Mouse (Mus musculus) macrophage (primary cell): ENCODE results near the gene Gm49321. TPM values are rescaled to one million over a fixed set of nuclear protein-coding genes. Genes with fewer than 3 reads are reported as not detected.

Experiments
- H3K27ac ChIP-seq: fragments of 350-480 bp; formaldehyde crosslinking; 2 replicates; pipeline ENCODE4 v1.9.0; 2021
- H3K36me3 ChIP-seq: fragments of 350-480 bp; formaldehyde crosslinking; 2 replicates; pipeline ENCODE4 v1.9.0; 2021; ENCODE audit errors: inconsistent target
- H3K4me3 ChIP-seq: fragments of 350-480 bp; formaldehyde crosslinking; 2 replicates; pipeline ENCODE4 v1.9.0; 2021; ENCODE audit errors: inconsistent target
- H3K79me2 ChIP-seq: fragments of 350-480 bp; formaldehyde crosslinking; 2 replicates; pipeline ENCODE4 v1.9.0; 2021; ENCODE audit errors: inconsistent target
- WGBS: methylation state at CpG from one replicate; pipeline ENCODE4 v1.1.7; 2026; ENCODE audit warnings: inconsistent platforms; ENCODE audit not compliant: missing documents; 5-methylcytosine and 5-hydroxymethylcytosine counted together
- polyA plus RNA-seq: library from polyadenylated mRNA; stranded (reverse); fragments of 250-400 nt; gene quantifications from 3 replicates; pipeline ENCODE4 v1.2.4, GENCODE M21; 2018; ENCODE audit warnings: inconsistent platforms

Gm49321 gene
- polyA plus RNA-seq, 1 experiment from 2014 or later, result not detected

DNA sequence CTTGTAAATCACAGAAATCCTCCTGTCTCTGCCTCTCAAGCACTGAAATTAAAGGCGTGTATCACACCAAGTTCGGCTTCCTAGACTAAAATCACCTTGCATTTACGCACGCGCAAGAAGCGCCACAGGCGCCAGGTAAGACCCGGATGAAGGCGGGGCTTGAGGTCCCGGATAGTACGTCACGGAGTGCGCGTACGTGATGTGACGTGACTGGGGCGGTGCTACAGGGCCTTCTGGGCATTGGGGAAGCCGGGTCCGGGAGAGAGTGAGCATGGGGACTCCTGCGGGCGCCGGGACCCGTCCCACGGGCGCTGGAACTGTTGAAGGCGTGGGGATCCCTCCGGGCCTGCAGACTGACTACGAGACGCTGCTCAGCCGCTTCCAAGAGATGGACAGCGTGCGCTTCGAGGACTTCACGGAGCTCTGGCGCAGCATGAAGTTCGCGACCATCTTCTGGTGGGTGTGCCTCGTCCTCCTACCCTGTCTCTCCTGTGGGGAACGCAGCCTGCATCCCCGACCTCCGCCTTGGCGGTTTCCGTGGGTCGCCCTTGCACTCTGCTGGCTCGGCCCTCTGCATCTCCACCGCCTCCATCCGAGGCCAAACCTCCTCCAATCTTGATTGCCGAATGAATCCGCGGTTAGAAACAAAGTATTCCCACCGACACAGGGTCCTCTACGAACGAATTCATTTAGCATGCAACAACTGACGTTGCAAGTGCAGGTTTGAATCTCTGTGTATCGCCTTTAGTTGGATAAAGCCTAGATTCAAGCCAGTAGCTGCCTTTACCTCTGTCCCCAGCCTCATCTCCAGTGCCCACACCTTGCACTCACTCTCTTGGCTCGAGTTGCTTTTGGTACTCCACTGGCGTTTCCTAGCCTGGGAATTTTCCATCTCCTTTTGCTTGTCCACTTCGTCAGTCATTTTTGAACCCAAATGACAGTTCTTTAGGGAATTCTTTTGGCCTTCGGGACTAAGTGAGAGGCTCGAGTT lies 27.1 kb downstream of the Gm49321 start, which contains the start of gene Snapc1:
Gene Snapc1 (plus strand): TSS at position 191 of the 991 bp plus-strand sequence.
- H3K27ac ChIP-seq, result peak within 1 kb of the TSS; percentile 35
- 1% methylated on average over 58 of the region's 60 CpGs for WGBS
- H3K79me2 ChIP-seq, result peaks cover 25% of the 10 kb centered on the region
- H3K4me3 ChIP-seq, result peak within 1 kb of the TSS; percentile 94
- H3K36me3 ChIP-seq, result peaks cover 15% of the 10 kb centered on the region; the same call in 1 of the 2 replicates

- H3K27ac ChIP-seq, result no peak overlapping the region
- peaks cover 25% of the 10 kb centered on the region for H3K79me2 ChIP-seq
- H3K4me3 ChIP-seq, result no peak overlapping the region
- H3K36me3 ChIP-seq, result peaks cover 58% of the 10 kb centered on the region
- 96% methylated on average over 8 of the region's 8 CpGs for WGBS
These were observed 31.7 kb downstream of the Gm49321 start for GRCm38 (mm10) chr12:73969142-73969541.

GRCm38 (mm10) chr12:73974584-73974983 lies 37.1 kb downstream of the Gm49321 start:
- Histone ChIP-seq H3K36me3 (peaks cover 74% of the 10 kb centered on the region), H3K27ac (no peak overlapping the region), H3K4me3 (no peak overlapping the region), H3K79me2 (no peaks in the 10 kb centered on the region)
- 95% methylated on average over 6 of the region's 6 CpGs for WGBS

DNA sequence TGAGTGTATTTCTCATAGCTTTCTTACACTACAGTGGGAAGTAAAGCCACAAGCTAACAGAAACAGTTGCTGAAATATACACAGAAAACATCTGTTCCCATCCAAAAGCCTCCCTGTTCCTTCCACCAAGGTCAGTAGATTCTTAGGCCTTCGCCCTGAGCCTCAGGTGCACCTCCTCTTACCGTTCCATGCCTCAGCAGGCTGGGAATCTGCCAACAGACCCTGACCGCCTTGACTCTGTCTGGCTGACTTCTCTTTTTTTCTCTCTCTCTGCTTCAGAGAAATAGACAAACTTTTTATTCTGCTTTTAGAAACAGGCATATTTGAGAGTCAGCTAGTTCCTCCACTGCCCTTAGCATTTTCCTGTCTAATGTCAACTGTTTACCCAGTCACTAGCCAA lies 40.7 kb downstream of the Gm49321 start:
- Histone ChIP-seq H3K27ac (no peak overlapping the region), H3K4me3 (no peak overlapping the region)
- WGBS, result 42% methylated on average over 3 of the region's 3 CpGs

DNA sequence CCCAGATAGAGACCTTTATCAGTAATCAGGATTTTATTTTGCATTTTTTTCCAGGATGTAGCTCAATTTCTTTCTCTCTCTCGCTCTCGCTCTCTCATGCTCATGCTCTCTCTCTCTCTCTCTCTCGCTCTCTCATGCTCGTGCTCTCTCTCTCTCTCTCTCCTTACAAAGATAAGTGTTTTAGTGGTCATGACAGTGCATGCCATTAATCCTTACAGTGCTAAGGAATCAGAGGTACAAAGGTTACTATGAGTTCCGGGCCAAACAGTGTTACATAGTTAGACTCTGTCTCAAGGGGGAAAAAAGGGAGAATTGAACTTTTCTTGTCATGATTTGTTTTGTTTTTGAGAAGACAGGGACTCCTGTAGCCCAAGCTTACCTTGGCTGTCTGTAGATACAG lies 42.2 kb downstream of the Gm49321 start:
- peaks cover 54% of the 10 kb centered on the region for H3K36me3 ChIP-seq
- no peak overlapping the region for H3K27ac ChIP-seq
- 99% methylated on average over 5 of the region's 5 CpGs for WGBS
- no peaks in the 10 kb centered on the region for H3K79me2 ChIP-seq
- no peak overlapping the region for H3K4me3 ChIP-seq

More for the DNA sequence above, 40.7 kb downstream of the Gm49321 start:
- no peaks in the 10 kb centered on the region for H3K79me2 ChIP-seq
- H3K36me3 ChIP-seq, result peaks cover 59% of the 10 kb centered on the region

GRCm38 (mm10) chr12:73982533-73982932 lies 45.1 kb downstream of the Gm49321 start:
- Histone ChIP-seq H3K36me3 (peaks cover 46% of the 10 kb centered on the region), H3K4me3 (no peak overlapping the region)
- 97% methylated on average over 14 of the region's 14 CpGs for WGBS

DNA sequence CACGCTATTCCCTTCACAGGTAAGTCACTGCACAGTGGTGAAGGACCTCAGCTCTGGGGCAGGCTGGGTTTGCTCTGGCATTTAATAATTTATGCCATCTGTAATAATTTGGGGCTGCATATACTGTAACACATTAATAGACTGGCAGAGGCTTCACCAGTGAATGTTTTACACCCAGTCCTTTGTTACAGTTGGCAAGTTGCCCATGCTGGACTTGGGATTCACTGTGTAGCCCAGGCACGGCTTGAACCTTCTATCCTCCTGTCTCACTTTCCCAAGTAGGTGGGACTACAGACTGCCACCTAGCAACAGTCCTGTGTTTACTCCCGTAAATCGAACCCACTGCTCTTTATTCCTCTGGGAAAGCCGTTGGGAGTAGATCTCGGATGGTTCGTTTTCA lies 48.8 kb downstream of the Gm49321 start:
- Histone ChIP-seq H3K4me3 (no peak overlapping the region), H3K79me2 (no peaks in the 10 kb centered on the region), H3K27ac (no peak overlapping the region), H3K36me3 (peaks cover 24% of the 10 kb centered on the region)
- WGBS, result 96% methylated on average over 7 of the region's 7 CpGs

More at GRCm38 (mm10) chr12:73982533-73982932, 45.1 kb downstream of the Gm49321 start:
- no peaks in the 10 kb centered on the region for H3K79me2 ChIP-seq
- H3K27ac ChIP-seq, result no peak overlapping the region

GRCm38 (mm10) chr12:73988393-73989008 lies 51.0 kb downstream of the Gm49321 start:
- Histone ChIP-seq H3K27ac (no peak overlapping the region), H3K4me3 (no peak overlapping the region), H3K36me3 (peaks cover 14% of the 10 kb centered on the region), H3K79me2 (no peaks in the 10 kb centered on the region)
- WGBS, result 85% methylated on average over 4 of the region's 4 CpGs

DNA sequence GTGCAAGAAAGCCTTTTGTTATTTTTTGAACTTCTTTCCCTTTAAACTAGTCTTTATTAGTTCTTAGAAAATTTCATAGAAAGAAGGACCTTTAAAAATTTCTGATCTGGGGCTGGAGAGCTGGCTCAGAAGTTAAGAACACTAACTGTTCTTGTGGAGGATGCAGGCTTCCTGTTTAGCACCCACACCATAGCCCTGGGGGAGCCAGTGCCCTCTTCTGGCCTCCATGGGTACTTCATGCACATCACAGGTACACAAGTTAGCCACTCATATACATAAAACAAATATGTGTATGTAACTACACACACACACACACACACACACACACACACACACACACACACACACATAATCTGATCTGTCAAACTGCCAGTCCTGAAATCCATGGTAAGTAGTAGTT lies 52.1 kb downstream of the Gm49321 start:
- Histone ChIP-seq H3K79me2 (no peaks in the 10 kb centered on the region), H3K36me3 (peaks cover 8% of the 10 kb centered on the region), H3K27ac (no peak overlapping the region), H3K4me3 (no peak overlapping the region)

DNA sequence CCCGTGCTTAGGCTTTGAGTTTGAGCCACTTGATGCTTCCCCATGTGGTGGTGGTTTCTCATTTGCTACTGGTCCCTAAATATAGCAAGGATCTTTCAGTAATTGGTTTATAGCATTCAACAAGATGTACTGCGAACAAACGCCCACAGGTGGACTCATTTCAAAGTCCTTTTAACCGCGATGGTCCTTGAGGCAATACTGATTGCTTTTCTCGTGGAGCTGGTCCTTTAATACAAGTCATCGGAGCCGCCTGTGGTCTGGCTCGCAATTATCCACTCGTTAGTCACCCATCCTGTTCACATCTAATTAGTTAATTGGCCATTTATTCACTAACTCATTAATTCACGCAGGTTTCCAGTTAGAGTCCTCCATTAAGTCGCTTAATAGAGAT lies 59.4 kb downstream of the Gm49321 start:
- H3K4me3 ChIP-seq, result no peak overlapping the region
- 76% methylated on average over 12 of the region's 12 CpGs for WGBS
- H3K79me2 ChIP-seq, result no peaks in the 10 kb centered on the region
- no peaks in the 10 kb centered on the region for H3K36me3 ChIP-seq
- H3K27ac ChIP-seq, result no peak overlapping the region

- Histone ChIP-seq H3K4me3 (no peak within 1 kb of the TSS), H3K36me3 (no peaks in the 10 kb centered on the region), H3K27ac (no peak within 1 kb of the TSS), H3K79me2 (no peaks in the 10 kb centered on the region)
- 9% methylated on average over 27 of the region's 67 CpGs for WGBS
These were observed 60.1 kb downstream of the Gm49321 start, which contains the start of gene Syt16 for GRCm38 (mm10) chr12:73997297-73998127. Syt16 (plus strand) TSS chr12:73997661.

DNA sequence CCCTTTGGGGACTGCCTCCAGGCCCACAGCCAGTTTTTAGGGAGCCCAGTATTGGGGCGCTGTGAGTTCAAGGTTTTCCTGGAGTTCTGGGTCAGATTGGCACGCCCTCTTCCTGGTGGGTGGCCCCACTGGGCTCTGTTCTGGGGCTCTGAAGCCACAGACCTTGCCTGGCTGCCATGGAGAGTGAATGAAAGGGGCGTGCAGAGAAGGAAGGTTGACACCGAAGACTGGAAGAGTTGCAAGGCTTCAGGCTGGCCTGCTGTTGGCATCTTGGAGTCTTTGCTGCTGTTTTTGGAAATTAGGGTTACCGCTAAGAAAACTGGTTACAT lies 60.6 kb downstream of the Gm49321 start:
- no peaks in the 10 kb centered on the region for H3K79me2 ChIP-seq
- H3K36me3 ChIP-seq, result no peaks in the 10 kb centered on the region
- H3K4me3 ChIP-seq, result no peak overlapping the region
- WGBS, result 33% methylated on average over 5 of the region's 5 CpGs
- no peak overlapping the region for H3K27ac ChIP-seq

DNA sequence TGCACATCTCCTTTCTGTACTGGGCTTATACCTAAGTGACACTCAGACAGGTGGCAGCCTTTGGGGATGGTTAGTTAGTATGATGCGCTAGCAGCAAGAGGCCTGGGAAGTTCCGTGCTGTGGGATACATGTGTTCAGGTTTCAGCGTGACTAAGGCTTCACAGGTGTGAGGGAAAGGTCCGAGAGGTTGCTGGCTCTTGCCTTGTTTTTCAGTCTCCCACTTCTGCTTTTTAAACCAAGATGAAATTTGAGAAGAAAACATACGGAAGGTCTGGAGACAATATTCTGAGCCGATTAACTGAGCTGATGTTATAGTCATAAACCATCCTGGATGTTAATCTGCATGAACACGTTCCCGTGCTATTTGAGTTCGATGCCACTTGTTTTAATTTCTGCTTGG lies 65.0 kb downstream of the Gm49321 start:
- Histone ChIP-seq H3K79me2 (no peaks in the 10 kb centered on the region), H3K4me3 (no peak overlapping the region), H3K36me3 (no peaks in the 10 kb centered on the region), H3K27ac (no peak overlapping the region)
- 67% methylated on average over 9 of the region's 9 CpGs for WGBS

GRCm38 (mm10) chr12:74009448-74009911 lies 72.0 kb downstream of the Gm49321 start:
- H3K79me2 ChIP-seq, result no peaks in the 10 kb centered on the region
- no peak overlapping the region for H3K27ac ChIP-seq
- no peak overlapping the region for H3K4me3 ChIP-seq
- WGBS, result 24% methylated on average over 8 of the region's 8 CpGs
- no peaks in the 10 kb centered on the region for H3K36me3 ChIP-seq
